Mouse (Mus musculus) myocyte (in vitro differentiated cells): ENCODE measurements around the gene Camta1.

ENCODE experiments used
- CEBPB ChIP-seq: IDR thresholded peaks from 2 replicates; pipeline ENCODE4 v1.6.1; 2011; ENCODE audit warnings: mild to moderate bottlenecking, moderate library complexity; ENCODE audit not compliant: poor library complexity, insufficient read depth, severe bottlenecking
- E2F4 ChIP-seq: IDR thresholded peaks from one replicate; pipeline ENCODE4 v1.6.1; 2011; ENCODE audit warnings: mild to moderate bottlenecking, control low read depth, moderate library complexity; ENCODE audit not compliant: insufficient read depth
- MAX ChIP-seq: IDR thresholded peaks from one replicate; pipeline ENCODE4 v1.6.1; 2011; ENCODE audit warnings: low read depth, mild to moderate bottlenecking, control low read depth
- MYOD1 ChIP-seq, 3 experiments: IDR thresholded peaks; one replicate each; pipeline ENCODE4 v1.6.1; 2011; ENCODE audit warnings: control low read depth in 2 of 3, low read depth in 2 of 3, mild to moderate bottlenecking in 2 of 3, moderate library complexity in 1 of 3; ENCODE audit not compliant: insufficient read length in 2 of 3, control insufficient read depth in 1 of 3
- MYOG ChIP-seq, 3 experiments: IDR thresholded peaks; one replicate each; pipeline ENCODE4 v1.6.1; 2011; ENCODE audit warnings: control low read depth in 2 of 3, low read depth in 2 of 3, mild to moderate bottlenecking in 2 of 3; ENCODE audit not compliant: insufficient read length in 2 of 3, control insufficient read depth in 1 of 3, insufficient read depth in 1 of 3
- POLR2A ChIP-seq: IDR thresholded peaks from one replicate; pipeline ENCODE4 v1.6.1; 2011; ENCODE audit warnings: low read depth, mild to moderate bottlenecking, control low read depth, moderate library complexity; ENCODE audit not compliant: insufficient read length
- POLR2AphosphoS2 ChIP-seq: IDR thresholded peaks from one replicate; pipeline ENCODE4 v1.6.1; 2011; ENCODE audit warnings: low read depth, control low read depth; ENCODE audit not compliant: insufficient read length
- SRF ChIP-seq: IDR thresholded peaks from one replicate; pipeline ENCODE4 v1.6.1; 2011; ENCODE audit warnings: low read depth; ENCODE audit not compliant: control insufficient read depth, insufficient read length
- TCF12 ChIP-seq: IDR thresholded peaks from one replicate; pipeline ENCODE4 v1.6.1; 2011; ENCODE audit warnings: mild to moderate bottlenecking, control low read depth; ENCODE audit not compliant: poor library complexity, insufficient read depth, severe bottlenecking
- TCF3 ChIP-seq: IDR thresholded peaks from one replicate; pipeline ENCODE4 v1.6.1; 2011; ENCODE audit warnings: low read depth, control low read depth; ENCODE audit not compliant: insufficient read length
- USF1 ChIP-seq: IDR thresholded peaks from one replicate; pipeline ENCODE4 v1.6.1; 2011; ENCODE audit warnings: low read depth, mild to moderate bottlenecking, control low read depth, moderate library complexity

DNA sequence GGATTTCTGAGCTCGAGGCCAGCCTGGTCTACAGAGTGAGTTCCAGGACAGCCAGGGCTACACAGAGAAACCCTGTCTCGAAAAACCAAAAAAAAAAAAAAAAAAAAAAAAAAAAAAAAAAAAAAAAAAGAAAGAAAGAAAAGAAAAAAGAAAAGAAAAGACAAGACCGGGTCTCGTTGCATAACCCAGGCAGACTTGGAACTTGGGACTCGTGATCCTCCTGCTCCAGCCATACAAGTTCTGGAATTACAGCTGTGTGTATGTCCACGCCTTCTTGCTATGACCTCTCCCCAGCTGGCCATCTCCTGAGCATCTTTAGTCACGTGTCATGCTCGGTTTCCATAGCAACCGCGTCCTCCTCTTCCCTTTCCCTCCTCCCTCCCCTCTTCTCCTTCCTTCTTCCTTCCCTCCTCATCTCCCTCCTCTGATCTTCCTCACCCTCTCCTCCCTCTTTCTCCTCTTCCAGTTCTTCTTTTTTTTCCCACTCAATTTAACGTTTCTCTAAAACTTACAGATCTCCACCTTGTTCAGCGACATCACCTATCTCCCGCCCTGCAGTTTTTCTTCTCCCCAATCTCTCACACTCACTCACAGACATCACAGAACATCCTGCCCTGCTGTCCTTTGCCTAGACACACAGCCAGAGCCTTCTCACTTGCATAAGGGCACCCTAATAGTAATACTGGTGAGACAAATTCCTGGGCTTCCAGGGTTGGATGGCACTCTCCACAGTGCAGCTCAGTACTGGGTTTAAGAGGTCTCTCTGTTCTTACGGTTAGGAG lies 934.6 kb downstream of the Camta1 start:
- TF ChIP-seq MAX (no peak), POLR2A (no peak), POLR2AphosphoS2 (no peak), USF1 (peak; percentile 45), MYOG (IDR thresholded peaks at IDR 0.05; ENCODE audit: control insufficient read depth in 1 of 3, insufficient read depth in 1 of 3, insufficient read length in 2 of 3, low read depth in 2 of 3) (no peak), E2F4 (no peak), CEBPB (no peak), SRF (no peak), TCF12 (no peak), MYOD1 (IDR thresholded peaks at IDR 0.05; ENCODE audit: control insufficient read depth in 1 of 3, insufficient read length in 2 of 3, low read depth in 2 of 3) (no peak), TCF3 (no peak)
